Mouse (Mus musculus): ENCODE measurements around the gene Zfhx2.
"Not testable (repeated sequence)": the region's sequence is repeated elsewhere in the genome, so short reads cannot be mapped to it uniquely, and the experiment has no call there.

The Zfhx2 gene

GRCm38 (mm10) chr14:55077481-55078365 is 14.4 kb downstream of the Zfhx2 start:
- no peak for DNase-seq (ENCODE audit: low read depth)

GRCm38 (mm10) chr14:55076956-55077355 is 15.2 kb downstream of the Zfhx2 start:
- no peak for DNase-seq (ENCODE audit: low read depth)

- DNase-seq (ENCODE audit: low read depth) = no peak
Observed at GRCm38 (mm10) chr14:55076224-55076623, 15.9 kb downstream of the Zfhx2 start.

GRCm38 (mm10) chr14:55074416-55074815 is 17.7 kb downstream of the Zfhx2 start:
- DNase-seq (ENCODE audit: low read depth) = no peak

- DNase-seq (ENCODE audit: low read depth) = no peak
Observed at GRCm38 (mm10) chr14:55071756-55072155, 20.4 kb downstream of the Zfhx2 start.

GRCm38 (mm10) chr14:55066042-55066441 is 26.1 kb downstream of the Zfhx2 start:
- no peak for DNase-seq (ENCODE audit: low read depth)

- DNase-seq (ENCODE audit: low read depth) = no peak
Observed at GRCm38 (mm10) chr14:55065391-55065790, 26.7 kb downstream of the Zfhx2 start.

- no peak for DNase-seq (ENCODE audit: low read depth)
Observed at GRCm38 (mm10) chr14:55064481-55065370, 27.4 kb downstream of the Zfhx2 start.

GRCm38 (mm10) chr14:55063581-55064381 is 28.3 kb downstream of the Zfhx2 start:
- no peak for DNase-seq (ENCODE audit: low read depth)

GRCm38 (mm10) chr14:55063117-55063516 is 29.0 kb downstream of the Zfhx2 start:
- no peak for DNase-seq (ENCODE audit: low read depth)

- no peak for DNase-seq (ENCODE audit: low read depth)
Observed at GRCm38 (mm10) chr14:55062626-55063025, 29.5 kb downstream of the Zfhx2 start.

GRCm38 (mm10) chr14:55061845-55062244 is 30.3 kb downstream of the Zfhx2 start:
- DNase-seq (ENCODE audit: low read depth) = no peak

GRCm38 (mm10) chr14:55059931-55060330 is 32.2 kb downstream of the Zfhx2 start:
- no peak for DNase-seq (ENCODE audit: low read depth)

GRCm38 (mm10) chr14:55059009-55059408 is 33.1 kb downstream of the Zfhx2 start:
- no peak for DNase-seq (ENCODE audit: low read depth)

- DNase-seq (ENCODE audit: low read depth) = peak; percentile 70
Observed at GRCm38 (mm10) chr14:55055167-55055834, 36.8 kb downstream of the Zfhx2 start.

GRCm38 (mm10) chr14:55054191-55054749 is 37.9 kb downstream of the Zfhx2 start:
- no peak for DNase-seq (ENCODE audit: low read depth)

GRCm38 (mm10) chr14:55053708-55054190 is 38.4 kb downstream of the Zfhx2 start:
- DNase-seq (ENCODE audit: low read depth) = no peak

- no peak for DNase-seq (ENCODE audit: low read depth)
Observed at GRCm38 (mm10) chr14:55053050-55053449, 39.1 kb downstream of the Zfhx2 start.

- DNase-seq (ENCODE audit: low read depth) = no peak
Observed at GRCm38 (mm10) chr14:55052496-55052895, 39.6 kb downstream of the Zfhx2 start.

GRCm38 (mm10) chr14:55047971-55048531 is 44.1 kb downstream of the Zfhx2 start:
- DNase-seq (ENCODE audit: low read depth) = no peak

- DNase-seq (ENCODE audit: low read depth) = not testable (repeated sequence)
Observed at GRCm38 (mm10) chr14:55043694-55044093, 48.4 kb downstream of the Zfhx2 start.

All from NIH3T3 (cell line).